Mouse (Mus musculus) adrenal gland, postnatal 25 days (tissue): Measurements from ENCODE around the gene Ctnnb1. TPM values are rescaled to one million over a fixed set of nuclear protein-coding genes. Genes with fewer than 3 reads are reported as not detected.

Experiments
- DNase-seq: peaks from one replicate; pipeline ENCODE4 v3.0.0; 2021; ENCODE audit warnings: mixed read lengths
- total RNA-seq: library from RNA; stranded (reverse); gene quantifications from 2 replicates; pipeline ENCODE4 v1.2.3, GENCODE M21; 2021

The Ctnnb1 gene
- total RNA-seq, 1 experiment from 2014 or later: 854 TPM

GRCm38 (mm10) chr9:120961969-120962700, 33.1 kb downstream of the Ctnnb1 start:
- DNase-seq: no peak

GRCm38 (mm10) chr9:120963104-120963503, 34.1 kb downstream of the Ctnnb1 start:
- DNase-seq: no peak

DNA sequence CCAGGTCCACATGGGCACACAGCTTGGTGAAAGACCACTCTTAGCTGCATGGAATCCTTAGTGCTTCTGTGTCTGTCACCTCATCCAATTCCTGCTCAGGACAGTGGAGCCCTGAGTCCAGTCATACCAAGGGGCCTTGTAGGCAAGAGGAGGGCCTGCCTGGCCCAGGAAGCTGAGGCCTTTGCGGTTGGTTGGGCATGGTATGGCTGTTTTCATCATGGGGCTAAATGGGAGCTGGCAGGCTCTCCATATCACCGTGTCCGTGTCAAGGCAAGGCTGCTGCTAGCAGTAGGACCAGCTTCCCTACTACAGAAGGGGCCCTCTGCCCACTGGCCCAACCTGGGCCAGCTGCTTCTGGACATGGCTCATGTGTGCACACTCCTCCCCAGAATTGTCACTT, 34.7 kb downstream of the Ctnnb1 start:
- no peak for DNase-seq

DNA sequence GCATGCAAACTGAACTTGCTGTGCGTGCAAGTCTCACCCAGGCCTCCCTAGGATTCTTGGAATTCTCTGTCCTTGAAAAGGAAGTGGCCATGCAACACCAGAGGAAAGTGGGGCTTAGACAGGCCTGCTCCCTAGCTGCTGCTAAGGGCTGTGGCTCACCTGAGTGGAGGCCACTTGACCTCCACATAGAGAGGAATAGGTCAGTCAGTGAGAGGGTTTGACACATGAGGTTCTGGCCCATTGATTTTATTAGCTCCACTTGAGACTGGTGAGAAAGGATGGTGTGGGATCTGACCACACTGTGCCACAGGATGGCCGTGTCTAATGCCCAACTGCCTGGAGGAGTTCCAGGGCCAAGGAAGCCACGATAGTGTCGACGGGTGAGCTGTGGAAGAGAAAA, 35.2 kb downstream of the Ctnnb1 start:
- no peak for DNase-seq

- no peak for DNase-seq
Observed at GRCm38 (mm10) chr9:120965007-120965406, 36.0 kb downstream of the Ctnnb1 start.

GRCm38 (mm10) chr9:120973026-120973515, 44.1 kb downstream of the Ctnnb1 start:
- DNase-seq: no peak

- no peak for DNase-seq
Observed at GRCm38 (mm10) chr9:120974209-120974608, 45.2 kb downstream of the Ctnnb1 start.

DNA sequence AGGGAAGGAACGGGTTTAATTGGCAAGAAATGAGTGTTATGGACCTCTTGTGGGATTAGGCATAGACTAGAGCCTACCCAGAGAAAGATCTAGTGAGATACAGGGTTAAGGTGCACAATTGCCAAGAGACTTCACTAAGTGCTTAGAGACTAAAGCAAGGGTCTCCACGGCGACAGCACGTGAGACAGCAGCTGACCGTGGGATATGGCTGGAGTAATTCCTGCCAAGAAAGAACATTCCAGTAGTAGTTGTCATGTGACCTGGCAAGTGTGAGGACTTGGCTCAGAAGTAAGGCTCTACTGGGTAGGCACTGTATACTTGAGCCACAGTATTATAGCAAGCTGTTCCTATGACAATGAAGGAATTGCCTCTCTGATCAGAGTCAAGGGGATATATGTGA, 47.1 kb downstream of the Ctnnb1 start:
- no peak for DNase-seq

- DNase-seq: no peak
Observed at GRCm38 (mm10) chr9:120976856-120977255, 47.8 kb downstream of the Ctnnb1 start.

DNA sequence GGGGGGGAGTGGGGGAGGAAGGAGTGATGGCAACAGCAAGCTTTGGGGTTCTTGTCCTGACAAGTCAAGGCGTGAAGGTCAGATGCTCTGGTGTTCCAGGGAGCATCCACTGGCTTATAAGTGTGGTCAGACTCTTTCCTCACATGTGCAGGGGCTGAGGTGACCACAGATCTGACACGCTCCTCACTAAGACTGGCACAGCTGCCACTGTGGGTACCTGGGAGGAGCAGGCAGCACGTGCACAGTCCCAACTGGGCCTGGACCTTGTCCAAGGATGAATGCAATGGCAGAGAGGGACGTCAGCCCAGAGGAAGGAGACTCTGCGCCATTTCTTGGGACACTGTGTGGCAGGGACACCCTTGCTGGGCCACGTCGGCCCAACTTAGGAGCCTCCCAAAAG, 52.8 kb downstream of the Ctnnb1 start:
- DNase-seq: no peak

DNA sequence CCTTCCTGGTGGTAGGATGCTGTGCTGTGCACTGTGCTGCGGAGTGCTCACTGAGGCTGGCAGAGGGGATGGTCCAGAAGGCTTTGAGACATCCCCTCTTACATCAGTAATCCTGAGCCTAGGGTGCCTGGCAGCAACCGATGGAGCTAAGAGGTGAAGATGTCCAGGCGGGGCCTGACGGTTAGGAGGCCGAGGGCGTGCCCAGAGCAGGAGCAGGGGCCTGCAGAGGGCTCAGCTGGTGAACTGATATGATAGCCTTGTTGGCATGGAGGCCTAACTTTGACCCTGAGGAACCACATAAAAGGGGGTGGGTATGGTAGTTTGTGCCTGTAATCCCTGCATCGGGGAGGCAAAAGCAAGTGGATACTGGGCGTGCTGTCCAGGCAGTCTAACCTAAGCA, 54.8 kb downstream of the Ctnnb1 start:
- no peak for DNase-seq

DNA sequence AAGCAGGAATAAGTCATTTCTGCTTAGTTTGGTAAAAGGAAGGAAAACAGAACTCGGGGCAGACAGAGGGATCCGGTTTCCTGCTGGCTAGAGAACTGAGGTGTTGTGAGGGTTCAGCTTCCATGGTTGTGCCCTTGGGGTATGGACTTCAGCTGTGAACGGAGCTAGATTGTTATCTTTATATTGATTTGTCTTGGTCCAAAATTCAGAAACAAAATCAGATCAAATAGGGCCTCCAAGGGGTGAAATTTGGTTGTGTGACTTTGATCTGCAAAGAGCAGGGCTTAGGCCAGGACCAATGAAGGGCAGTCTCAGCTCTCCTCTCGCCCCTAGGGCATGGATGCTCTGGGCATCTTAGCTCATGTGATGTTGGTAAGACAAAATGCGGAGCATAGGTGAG, 55.5 kb downstream of the Ctnnb1 start:
- no peak for DNase-seq

DNA sequence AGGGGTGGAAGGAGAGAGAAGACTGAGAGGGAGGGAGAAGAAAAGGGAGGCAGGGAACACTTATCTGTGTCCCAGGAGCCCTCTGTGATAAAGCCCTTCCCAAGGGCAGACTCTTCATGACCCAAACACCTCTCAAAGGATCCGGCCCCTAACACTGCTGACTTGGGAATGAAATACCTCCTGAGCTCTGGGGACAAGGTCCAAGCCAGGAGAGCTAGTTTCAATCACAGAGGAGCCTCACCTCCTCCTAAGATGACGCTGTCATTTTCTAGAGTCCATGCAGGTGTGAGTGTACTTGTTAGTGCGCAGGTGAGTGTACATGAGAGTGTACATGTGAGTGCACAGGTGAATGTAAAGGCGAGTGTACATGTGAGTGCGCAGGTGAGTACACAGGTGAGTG, 56.0 kb downstream of the Ctnnb1 start:
- no peak for DNase-seq

DNA sequence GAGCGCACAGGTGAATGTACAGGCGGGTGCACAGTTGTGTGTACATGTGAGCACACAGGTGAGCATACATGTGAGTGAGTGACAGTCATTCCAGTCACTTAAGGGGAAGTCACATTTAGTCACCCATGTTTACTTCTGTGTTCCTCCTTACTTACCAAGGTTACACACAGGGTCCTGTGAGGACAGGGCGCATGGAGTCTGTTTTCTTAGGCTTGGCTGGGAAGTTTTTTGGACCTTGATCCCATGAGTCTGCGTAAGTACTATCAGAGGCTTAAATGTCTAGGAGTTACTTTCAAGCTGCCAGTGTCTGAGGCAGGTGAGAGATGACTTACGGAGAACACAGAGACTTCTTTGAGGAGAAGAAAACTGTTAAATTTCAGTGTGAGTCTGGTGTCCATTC, 56.5 kb downstream of the Ctnnb1 start:
- DNase-seq: no peak

GRCm38 (mm10) chr9:120986255-120986654, 57.2 kb downstream of the Ctnnb1 start:
- no peak for DNase-seq

GRCm38 (mm10) chr9:120986994-120987393, 58.0 kb downstream of the Ctnnb1 start:
- no peak for DNase-seq

GRCm38 (mm10) chr9:120988088-120988487, 59.1 kb downstream of the Ctnnb1 start:
- DNase-seq: no peak

DNA sequence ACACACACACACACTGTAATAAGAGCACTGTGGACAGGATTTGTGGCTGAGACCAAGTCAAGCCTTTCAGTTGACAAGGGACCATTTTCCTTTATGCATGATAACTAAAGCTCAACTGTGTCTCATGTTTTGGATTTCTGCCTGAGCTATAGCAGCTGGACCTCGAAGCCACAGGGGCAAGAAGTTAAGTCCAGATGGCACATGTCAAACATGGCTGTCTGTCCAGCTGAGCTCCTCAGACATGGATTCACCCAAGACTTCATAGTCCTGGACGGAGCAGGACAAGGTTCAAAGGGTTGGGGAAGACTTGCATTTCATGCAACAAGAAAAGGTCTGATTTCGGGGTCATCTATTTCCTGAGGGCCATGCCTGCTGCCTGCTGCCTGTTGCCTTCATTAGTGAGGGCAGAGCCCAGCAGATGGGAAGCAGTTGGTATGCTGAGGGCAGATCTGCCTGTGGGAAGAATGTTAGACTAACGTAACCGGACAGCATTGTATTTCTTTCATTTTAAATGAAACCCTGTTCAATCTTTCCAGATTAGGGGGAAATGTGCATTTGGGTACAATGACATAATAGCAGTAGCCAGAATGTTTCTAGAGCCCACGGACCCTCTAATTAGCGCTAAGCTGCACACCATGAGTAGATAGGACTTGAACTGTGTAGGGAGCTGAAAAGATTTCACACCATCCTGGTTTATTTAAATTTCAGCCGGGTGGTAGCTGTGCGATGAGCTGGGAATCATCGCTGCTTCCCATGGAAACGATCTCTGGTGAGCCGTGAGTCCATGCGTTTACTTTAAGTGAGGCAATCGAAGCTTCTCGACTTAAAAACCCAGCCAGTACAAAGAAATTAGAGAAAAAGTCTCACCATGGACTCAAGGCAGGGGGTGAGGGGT, 61.0 kb downstream of the Ctnnb1 start:
- DNase-seq: no peak

- no peak for DNase-seq
Observed at GRCm38 (mm10) chr9:120991801-120992200, 62.8 kb downstream of the Ctnnb1 start.

DNA sequence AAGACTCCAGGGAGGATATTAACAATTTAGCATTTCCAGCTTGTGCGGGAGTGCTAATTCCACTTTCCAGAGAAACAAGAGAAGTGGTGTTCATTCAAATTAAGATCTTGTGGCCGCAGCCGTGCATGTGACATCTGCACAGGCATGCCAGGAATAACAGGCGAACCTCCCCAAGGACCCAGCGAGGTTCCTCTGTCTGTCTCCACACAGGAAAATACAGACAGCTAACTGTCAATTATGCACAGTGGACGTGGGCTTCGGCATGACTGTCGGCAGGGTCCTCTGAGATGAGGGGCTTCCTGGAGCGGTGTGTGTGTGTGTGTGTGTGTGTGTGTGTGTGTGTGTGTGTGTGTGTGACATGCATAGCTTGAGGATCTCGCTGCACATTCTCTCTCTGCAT, 64.0 kb downstream of the Ctnnb1 start:
- no peak for DNase-seq

DNA sequence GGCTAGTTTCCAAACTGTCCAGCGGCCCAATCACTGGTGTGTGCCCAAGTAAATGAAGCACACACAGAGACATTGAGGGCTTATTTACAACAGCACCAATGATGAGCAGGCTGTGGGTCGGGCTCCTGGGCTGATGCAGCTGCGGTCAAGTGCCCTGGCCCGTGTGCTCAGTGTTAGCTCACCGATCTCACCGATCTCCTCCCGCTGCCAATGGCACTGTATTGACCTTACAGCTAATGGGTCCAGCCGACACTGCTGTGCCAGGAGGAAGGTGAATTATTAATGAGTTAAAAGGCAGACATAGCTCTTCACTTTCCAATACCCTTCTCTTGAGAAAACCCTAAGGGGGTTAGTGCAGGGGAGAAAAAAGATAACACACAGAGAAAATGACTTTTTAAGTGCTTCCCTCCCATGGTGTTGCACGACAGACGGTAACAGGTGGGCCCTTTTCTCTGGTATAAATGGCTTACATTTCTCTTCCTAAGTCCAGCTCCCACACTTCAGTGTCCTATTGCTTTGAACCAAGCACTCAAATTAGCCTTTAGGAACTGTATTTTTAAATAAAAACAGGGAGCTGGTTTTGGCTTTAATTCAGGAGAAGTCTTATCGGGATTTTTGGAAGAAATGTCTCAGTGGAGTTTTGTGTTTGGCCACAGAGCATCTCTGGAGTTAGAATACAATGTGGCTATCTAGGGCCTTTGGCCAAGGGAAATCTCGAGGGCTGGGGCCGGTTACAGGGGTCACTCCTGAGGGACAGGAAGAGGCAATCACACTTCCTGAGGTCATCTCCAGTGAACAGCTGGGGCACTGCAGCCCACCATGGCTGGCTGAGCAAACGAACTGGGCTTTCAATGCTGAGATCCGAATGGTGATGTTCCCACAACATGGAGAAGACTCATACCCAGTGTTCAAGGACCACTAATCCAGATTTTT, 65.5 kb downstream of the Ctnnb1 start:
- DNase-seq: no peak

DNA sequence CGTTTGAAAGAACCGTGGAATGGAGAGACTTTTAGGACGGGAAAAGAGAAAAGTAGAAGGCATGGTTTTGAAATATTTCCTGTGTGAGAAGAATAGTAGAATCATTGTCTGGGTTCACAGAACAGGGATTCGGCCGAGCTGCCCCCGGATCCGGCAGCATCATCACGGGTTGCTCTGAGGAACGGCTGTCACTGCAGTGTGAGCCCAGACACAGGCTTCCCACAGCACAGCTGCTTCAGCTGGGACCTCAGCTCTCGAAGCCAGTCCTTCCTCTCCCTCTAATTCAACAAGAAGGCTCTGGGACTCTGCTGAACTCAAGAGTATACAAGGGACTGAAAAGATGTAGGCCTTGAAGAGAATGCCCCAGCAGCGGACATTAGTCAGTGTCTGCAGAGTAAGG, 69.7 kb downstream of the Ctnnb1 start:
- no peak for DNase-seq
